8 mouse cellular contexts compared by ENCODE assay signal in genomic region chr10:122985252-122985514, GRCm38 (mm10).
DNase-seq lines count a peak whose midpoint lies in the region; ATAC-seq and TF ChIP-seq lines count a peak whose summit lies in the region.

No protein-coding gene starts in this region.

- peak overlapping the region; percentile 99 for H3K9ac ChIP-seq in hindbrain, embryonic 12.5 days
- H3K9ac ChIP-seq in liver, embryonic 13.5 days: peak overlapping the region; percentile 99
- peak overlapping the region; percentile 98 for H3K9ac ChIP-seq in neural tube, embryonic 12.5 days

- no peak for TF ChIP-seq CTCF in cortical plate, adult 2 months (IDR thresholded peaks at IDR 0.05; ENCODE audit: extremely low read depth, insufficient read depth, low read length)

- H3K4me1 ChIP-seq in heart, embryonic 10.5 days: peaks cover 30% of the 10 kb centered on the region
- H3K4me1 ChIP-seq in cortical plate, adult 2 months (ENCODE audit: control insufficient read depth, insufficient read depth, low read length): peaks cover 8% of the 10 kb centered on the region; the same call in 1 of the 2 replicates
- H3K4me1 ChIP-seq in hindbrain, embryonic 12.5 days: peaks cover 24% of the 10 kb centered on the region
- peaks cover 42% of the 10 kb centered on the region for H3K4me1 ChIP-seq in liver, embryonic 13.5 days (replicated peaks)
- peaks cover 19% of the 10 kb centered on the region for H3K4me1 ChIP-seq in neural tube, embryonic 12.5 days

- no peak for TF ChIP-seq POLR2A in cortical plate, adult 2 months (IDR thresholded peaks at IDR 0.05; ENCODE audit: extremely low read depth, insufficient read depth, low read length)

- under 1% methylated on average over 37 of the region's 37 CpGs for WGBS in heart, embryonic 10.5 days
- under 1% methylated on average over 37 of the region's 37 CpGs for WGBS in hindbrain, embryonic 12.5 days
- under 1% methylated on average over 37 of the region's 37 CpGs for WGBS in liver, embryonic 13.5 days (ENCODE audit: insufficient replicate concordance)
- 0% methylated on average over 37 of the region's 37 CpGs for WGBS in neural tube, embryonic 12.5 days

- H3K4me2 ChIP-seq in hindbrain, embryonic 12.5 days (replicated peaks): peak overlapping the region; percentile 70
- H3K4me2 ChIP-seq in liver, embryonic 13.5 days: peak overlapping the region; percentile 84
- peak overlapping the region; percentile 64 for H3K4me2 ChIP-seq in neural tube, embryonic 12.5 days (replicated peaks)

- intact Hi-C loops in heart, postnatal 14 days (cut with DNase I): loop anchor here (5.0 kb wide), 1 partner anchor 93 kb away; no protein-coding TSS in a partner anchor

- peak; percentile 84 for DNase-seq in heart, embryonic 10.5 days (ENCODE audit: low spot score)
- DNase-seq in heart, postnatal 14 days: no peak
- peak; percentile 84 to 85 for DNase-seq in B cell, adult 2 months
- DNase-seq in liver, embryonic 13.5 days: peak; percentile 38
- no peak for DNase-seq in cerebellum, postnatal 36 days

- peak overlapping the region; percentile 97 for H3K4me3 ChIP-seq in heart, embryonic 10.5 days
- H3K4me3 ChIP-seq in cortical plate, adult 2 months (ENCODE audit: insufficient read depth, low read length): peak overlapping the region; percentile 91
- peak overlapping the region; percentile 87 for H3K4me3 ChIP-seq in hindbrain, embryonic 12.5 days
- H3K4me3 ChIP-seq in liver, embryonic 13.5 days (replicated peaks): peak overlapping the region; percentile 95
- H3K4me3 ChIP-seq in neural tube, embryonic 12.5 days: peak overlapping the region; percentile 88

- ATAC-seq in hindbrain, embryonic 12.5 days (ENCODE audit: low FRiP score): no peak
- ATAC-seq in liver, embryonic 13.5 days (ENCODE audit: low read depth): no peak
- peak; percentile 2; the same call in 1 of the 2 replicates for ATAC-seq in neural tube, embryonic 12.5 days (ENCODE audit: low FRiP score, low read depth)

- H3K9me3 ChIP-seq in heart, embryonic 10.5 days: no peaks in the 10 kb centered on the region
- H3K9me3 ChIP-seq in hindbrain, embryonic 12.5 days (replicated peaks): no peaks in the 10 kb centered on the region
- no peaks in the 10 kb centered on the region for H3K9me3 ChIP-seq in liver, embryonic 13.5 days (replicated peaks)
- H3K9me3 ChIP-seq in neural tube, embryonic 12.5 days: no peaks in the 10 kb centered on the region

- peaks cover 24% of the 10 kb centered on the region for H3K36me3 ChIP-seq in heart, embryonic 10.5 days
- H3K36me3 ChIP-seq in hindbrain, embryonic 12.5 days: peaks cover 11% of the 10 kb centered on the region
- peaks cover 23% of the 10 kb centered on the region for H3K36me3 ChIP-seq in liver, embryonic 13.5 days
- peaks cover 9% of the 10 kb centered on the region for H3K36me3 ChIP-seq in neural tube, embryonic 12.5 days

- no peaks in the 10 kb centered on the region for H3K27me3 ChIP-seq in heart, embryonic 10.5 days (ENCODE audit: insufficient read depth, poor library complexity, severe bottlenecking)
- no peaks in the 10 kb centered on the region for H3K27me3 ChIP-seq in hindbrain, embryonic 12.5 days
- H3K27me3 ChIP-seq in liver, embryonic 13.5 days: no peaks in the 10 kb centered on the region
- H3K27me3 ChIP-seq in neural tube, embryonic 12.5 days (replicated peaks): no peaks in the 10 kb centered on the region

- peak overlapping the region; percentile 100 for H3K27ac ChIP-seq in heart, embryonic 10.5 days
- peak overlapping the region; percentile 99 for H3K27ac ChIP-seq in cortical plate, adult 2 months (ENCODE audit: insufficient read depth, low read length)
- H3K27ac ChIP-seq in hindbrain, embryonic 12.5 days: peak overlapping the region; percentile 99
- peak overlapping the region; percentile 96 for H3K27ac ChIP-seq in liver, embryonic 13.5 days
- peak overlapping the region; percentile 99 for H3K27ac ChIP-seq in neural tube, embryonic 12.5 days

Comparison
In these comparisons a context has a peak if more than half of its experiments do, and no peak if none do; other contexts are left out.
1. DNase-seq: peak in heart, embryonic 10.5 days (single experiment), B cell, adult 2 months (2 of 2) and liver, embryonic 13.5 days (single experiment); none in heart, postnatal 14 days (0 of 2) and cerebellum, postnatal 36 days (0 of 2).
2. Peak in every context shown above with its lines, with median percentiles within 50 percentile points of each other: H3K27ac ChIP-seq, H3K4me3 ChIP-seq, H3K4me2 ChIP-seq and H3K9ac ChIP-seq.